Mouse (Mus musculus) embryo, embryonic 10 days (tissue): ENCODE measurements at regions not wholly inside any gene's neighbourhood (a gene's known extent, or its start where the extent isn't known, plus 50 kb on each side); places are given as distances from the start of the nearest gene placed in this dataset.

ENCODE experiments used
- DNase-seq: peaks from one replicate; pipeline ENCODE4 v3.0.0-alpha.2; 2015; ENCODE audit warnings: low spot score

- peak; percentile 37 for DNase-seq
These were observed 100.7 kb downstream of the Il13ra2 start for GRCm38 (mm10) chrX:147328289-147328688.

GRCm38 (mm10) chrX:147326231-147326630, 102.8 kb downstream of the Il13ra2 start:
- no peak for DNase-seq
